24 mouse cellular contexts compared by ENCODE assay signal in the genomic region with DNA sequence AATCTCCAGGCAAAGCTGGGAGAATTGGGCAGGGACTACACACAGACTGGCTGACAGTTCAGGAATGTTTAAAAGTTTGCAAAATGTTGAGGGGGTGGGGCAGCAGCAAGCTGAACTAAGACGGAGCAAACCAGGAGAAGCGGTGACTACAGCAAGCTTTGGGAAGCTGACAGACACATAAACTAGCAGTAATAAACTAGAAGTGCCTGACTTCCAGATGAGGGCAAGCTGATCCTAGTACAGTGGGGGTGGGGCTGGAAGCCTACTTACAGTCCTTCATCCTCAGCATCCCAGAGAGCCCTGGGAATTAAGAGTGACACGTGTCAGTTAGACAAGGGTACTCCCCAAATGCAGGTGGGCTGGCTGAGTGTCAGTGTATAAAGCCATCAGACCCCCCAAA.
DNase-seq lines count a peak whose midpoint lies in the region; ATAC-seq and TF ChIP-seq lines count a peak whose summit lies in the region.
"Had no signal": no experiment of that assay in that cellular context is flagged by ENCODE, and none has a peak within 500 bp of the region (broad histone marks: within the 10 kb centered on the region; RNA-seq: fewer than 3 reads in every experiment).

No protein-coding gene starts in this region.

- TF ChIP-seq CTCF in kidney, postnatal 0 days (IDR thresholded peaks at IDR 0.05; ENCODE audit: low read depth), result no peak
- TF ChIP-seq CTCF in testis, adult 2 months (IDR thresholded peaks at IDR 0.05; ENCODE audit: control insufficient read depth, insufficient read depth, insufficient replicate concordance, low read depth, low read length), result no peak

- H3K27ac ChIP-seq in kidney, postnatal 0 days, result no peak overlapping the region
- H3K27ac ChIP-seq in testis, adult 2 months (ENCODE audit: control insufficient read depth, insufficient read depth, low read depth, low read length), result no peak overlapping the region
- no peak overlapping the region for H3K27ac ChIP-seq in limb, embryonic 14.5 days (replicated peaks; ENCODE audit: low read depth, low read length)
- H3K27ac ChIP-seq: embryonic facial prominence, embryonic 12.5 days; forebrain, embryonic 13.5 days; hindbrain, embryonic 10.5 days; hindbrain, postnatal 0 days; liver, embryonic 15.5 days; midbrain, embryonic 12.5 days; neural tube, embryonic 15.5 days; stomach, embryonic 15.5 days had no signal

- WGBS in kidney, postnatal 0 days, result 26% methylated on average over 3 of the region's 3 CpGs
- 16% methylated on average over 3 of the region's 3 CpGs for WGBS in limb, embryonic 14.5 days

- H3K27me3 ChIP-seq in kidney, postnatal 0 days (ENCODE audit: insufficient read depth, low read length), result no peaks in the 10 kb centered on the region
- no peaks in the 10 kb centered on the region for H3K27me3 ChIP-seq in testis, adult 2 months (ENCODE audit: control insufficient read depth, insufficient read depth, low read length)
- no peaks in the 10 kb centered on the region for H3K27me3 ChIP-seq in limb, embryonic 14.5 days (ENCODE audit: control insufficient read depth, insufficient read depth, low read length)
- H3K27me3 ChIP-seq: embryonic facial prominence, embryonic 12.5 days; midbrain, embryonic 12.5 days; neural tube, embryonic 15.5 days; stomach, embryonic 15.5 days had no signal

- no peak for TF ChIP-seq POLR2A in testis, adult 2 months (IDR thresholded peaks at IDR 0.05; ENCODE audit: control insufficient read depth, low read depth, low read length)
- no peak for TF ChIP-seq POLR2A in limb, embryonic 14.5 days (IDR thresholded peaks at IDR 0.05; ENCODE audit: borderline replicate concordance, extremely low read depth, insufficient read depth, insufficient read length)

- H3K9ac ChIP-seq in kidney, postnatal 0 days (ENCODE audit: low read depth, low read length), result no peak overlapping the region
- no peak overlapping the region for H3K9ac ChIP-seq in limb, embryonic 14.5 days (ENCODE audit: low read depth, low read length, severe bottlenecking)
- H3K9ac ChIP-seq: embryonic facial prominence, embryonic 12.5 days; forebrain, embryonic 13.5 days; liver, embryonic 15.5 days; midbrain, embryonic 12.5 days; neural tube, embryonic 15.5 days; stomach, embryonic 15.5 days had no signal

- DNase-seq in kidney, postnatal 0 days (ENCODE audit: low spot score), result peak; percentile 83
- no peak for DNase-seq in kidney, postnatal 36 days
- no peak for DNase-seq in testis, postnatal 14 days (ENCODE audit: low spot score)
- peak; percentile 48 for DNase-seq in forelimb bud, embryonic 11.5 days (ENCODE audit: low read depth, low spot score)
- no peak for DNase-seq in limb, embryonic 14.5 days (ENCODE audit: low spot score)
- DNase-seq in cerebellum, adult 11 months, result no peak
- DNase-seq: adrenal gland, postnatal 25 days; layer of hippocampus, postnatal 36 days; liver; thymus, adult 2 months; thymus, postnatal 4 days had no signal

- no peak overlapping the region for H3K4me3 ChIP-seq in kidney, postnatal 0 days (replicated peaks; ENCODE audit: low read depth, low read length)
- peak overlapping the region; percentile 54; the same call in 1 of the 2 replicates for H3K4me3 ChIP-seq in testis, adult 2 months (ENCODE audit: control insufficient read depth, low read depth, low read length)
- H3K4me3 ChIP-seq in limb, embryonic 14.5 days (replicated peaks; ENCODE audit: low read length), result no peak overlapping the region
- H3K4me3 ChIP-seq: embryonic facial prominence, embryonic 12.5 days; erythroblast, embryonic 14.5 days; forebrain, embryonic 13.5 days; hindbrain, embryonic 10.5 days; liver, embryonic 15.5 days; midbrain, embryonic 12.5 days; neural tube, embryonic 15.5 days; stomach, embryonic 15.5 days had no signal

- no peaks in the 10 kb centered on the region for H3K9me3 ChIP-seq in kidney, postnatal 0 days (replicated peaks; ENCODE audit: low read length)
- H3K9me3 ChIP-seq in limb, embryonic 14.5 days (ENCODE audit: control insufficient read depth, low read length), result no peaks in the 10 kb centered on the region
- H3K9me3 ChIP-seq: embryonic facial prominence, embryonic 12.5 days; forebrain, embryonic 13.5 days; hindbrain, embryonic 10.5 days; liver, embryonic 15.5 days; midbrain, embryonic 12.5 days; neural tube, embryonic 15.5 days; stomach, embryonic 15.5 days had no signal

- H3K4me1 ChIP-seq in kidney, postnatal 0 days (replicated peaks; ENCODE audit: insufficient read depth, low read length), result peaks cover 32% of the 10 kb centered on the region
- peaks cover 8% of the 10 kb centered on the region for H3K4me1 ChIP-seq in testis, adult 2 months (ENCODE audit: control insufficient read depth, insufficient read depth, low read length)
- peaks cover 49% of the 10 kb centered on the region for H3K4me1 ChIP-seq in limb, embryonic 14.5 days (ENCODE audit: control insufficient read depth, insufficient read depth, low read length)

- 0 out of 2 replicates have a peak, but pooled peaks have one; percentile 26 for ATAC-seq in kidney, postnatal 0 days (replicated peaks; ENCODE audit: low FRiP score, low read depth)
- no peak for ATAC-seq in limb, embryonic 14.5 days (ENCODE audit: low FRiP score, low read depth)
- ATAC-seq: activated CD4-positive, CD25-positive, alpha-beta regulatory T cell, adult 4 months; forebrain, embryonic 13.5 days; hindbrain, postnatal 0 days; intestine, embryonic 16.5 days had no signal

- H3K4me2 ChIP-seq in kidney, postnatal 0 days (ENCODE audit: low read length), result no peak overlapping the region
- H3K4me2 ChIP-seq in limb, embryonic 14.5 days (replicated peaks; ENCODE audit: low read depth, low read length, severe bottlenecking), result 0 out of 2 replicates have a peak overlapping the region, but pooled peaks have one; percentile 4
- H3K4me2 ChIP-seq: embryonic facial prominence, embryonic 12.5 days; forebrain, embryonic 13.5 days; heart, embryonic 11.5 days; liver, embryonic 15.5 days; midbrain, embryonic 12.5 days; neural tube, embryonic 15.5 days; stomach, embryonic 15.5 days had no signal

- no peaks in the 10 kb centered on the region for H3K36me3 ChIP-seq in kidney, postnatal 0 days (ENCODE audit: insufficient read depth, low read length)
- H3K36me3 ChIP-seq in testis, adult 2 months (ENCODE audit: control insufficient read depth, insufficient read depth, low read length), result no peaks in the 10 kb centered on the region
- H3K36me3 ChIP-seq in limb, embryonic 14.5 days (ENCODE audit: control insufficient read depth, insufficient read depth, low read length), result no peaks in the 10 kb centered on the region
- H3K36me3 ChIP-seq: embryonic facial prominence, embryonic 12.5 days; hindbrain, embryonic 10.5 days; liver, embryonic 15.5 days; midbrain, embryonic 12.5 days; neural tube, embryonic 15.5 days; stomach, embryonic 15.5 days had no signal

Comparison
In these comparisons a context has a peak if more than half of its experiments do, and no peak if none do; other contexts are left out.
1. DNase-seq: peak in kidney, postnatal 0 days (single experiment) and forelimb bud, embryonic 11.5 days (single experiment); none in kidney, postnatal 36 days (0 of 2), testis, postnatal 14 days (single experiment), limb, embryonic 14.5 days (single experiment) and cerebellum, adult 11 months (single experiment).